Mouse (Mus musculus): ENCODE measurements around the gene Igfals.

Igfals gene

GRCm38 (mm10) chr17:24861785-24862184, 4.0 kb upstream of the Igfals start:
- DNase-seq (ENCODE audit: low read depth) = no peak

DNA sequence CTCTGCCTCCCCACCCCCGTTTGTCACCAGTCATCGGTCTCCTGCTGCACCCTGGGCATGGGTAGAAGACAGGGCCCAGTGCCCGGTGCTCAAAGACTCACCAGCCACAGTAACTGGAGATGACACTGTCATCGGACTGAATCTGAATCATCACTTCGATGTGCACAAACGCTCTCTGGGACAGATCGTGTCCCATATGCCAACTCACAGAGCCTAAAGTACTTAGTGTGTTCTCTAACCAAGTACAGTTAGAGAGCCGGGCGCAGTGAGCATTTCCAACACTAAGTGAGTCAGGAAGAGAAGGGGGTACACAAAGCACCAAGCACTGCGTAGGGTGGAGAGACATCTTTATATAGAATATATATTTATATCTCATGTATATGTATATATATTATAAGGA, 2.1 kb downstream of the Igfals start:
- no peak for DNase-seq (ENCODE audit: low read depth)

DNA sequence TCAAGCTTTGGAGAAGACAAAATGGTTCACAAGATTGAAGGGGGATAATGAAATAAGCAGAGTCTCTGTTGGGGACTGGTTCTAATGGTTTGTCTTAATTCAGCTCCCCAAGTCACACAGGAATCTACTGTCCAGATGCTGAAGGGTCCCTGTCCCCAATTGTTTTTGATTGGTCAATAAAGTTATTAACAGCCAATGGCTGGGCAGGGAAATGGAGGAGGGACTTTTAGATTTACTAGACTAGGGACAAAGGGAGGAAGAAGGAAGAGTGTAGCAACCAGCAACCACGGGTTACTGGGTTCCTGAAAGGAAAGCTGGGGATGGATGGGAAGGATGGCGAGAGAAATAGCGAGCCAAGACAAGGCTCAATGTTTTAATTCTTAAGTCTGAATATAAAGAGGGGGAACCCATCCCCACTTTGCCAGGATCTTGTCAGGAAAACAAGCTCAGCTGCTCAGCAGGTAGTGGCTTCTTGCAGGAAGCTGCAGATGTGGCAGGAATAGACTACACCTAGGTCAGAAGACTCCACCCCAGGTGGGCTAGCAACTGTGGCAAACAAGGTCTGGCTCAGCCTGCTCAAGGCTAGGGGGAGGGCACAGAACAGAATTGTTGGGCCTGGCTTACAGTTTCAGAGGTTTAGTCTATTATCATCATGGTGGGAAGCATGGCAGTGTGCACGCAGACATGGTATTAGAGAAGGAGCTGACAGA, 8.1 kb downstream of the Igfals start:
- DNase-seq (ENCODE audit: low read depth) = no peak

GRCm38 (mm10) chr17:24874405-24874745, 8.6 kb downstream of the Igfals start:
- no peak for DNase-seq (ENCODE audit: low read depth)

GRCm38 (mm10) chr17:24874989-24875388, 9.2 kb downstream of the Igfals start:
- no peak for DNase-seq (ENCODE audit: low read depth)

- DNase-seq (ENCODE audit: low read depth) = no peak
Measured at GRCm38 (mm10) chr17:24877336-24878116, 11.7 kb downstream of the Igfals start.

GRCm38 (mm10) chr17:24878117-24878397, 12.3 kb downstream of the Igfals start:
- DNase-seq (ENCODE audit: low read depth) = no peak

DNA sequence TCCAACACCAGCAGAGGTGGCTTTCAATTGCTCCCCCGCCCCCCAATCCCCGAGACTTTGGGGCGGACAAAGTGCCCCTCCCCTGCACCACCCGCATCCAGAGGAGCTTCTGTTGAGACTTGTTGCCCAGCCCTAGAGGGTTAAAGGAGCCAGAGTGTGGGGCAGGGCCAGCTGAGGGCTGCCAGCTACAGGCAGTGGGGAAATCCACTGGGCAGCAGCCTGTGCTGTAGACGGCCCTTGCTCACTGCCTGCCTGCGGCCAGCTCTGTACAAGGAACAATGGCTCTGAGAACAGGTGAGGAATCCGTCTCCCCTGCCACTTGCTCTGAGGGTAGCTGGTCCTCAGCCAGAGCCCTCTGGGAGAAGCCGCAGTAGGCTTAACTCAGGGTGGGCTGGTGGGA, 12.7 kb downstream of the Igfals start:
- DNase-seq (ENCODE audit: low read depth) = no peak

DNA sequence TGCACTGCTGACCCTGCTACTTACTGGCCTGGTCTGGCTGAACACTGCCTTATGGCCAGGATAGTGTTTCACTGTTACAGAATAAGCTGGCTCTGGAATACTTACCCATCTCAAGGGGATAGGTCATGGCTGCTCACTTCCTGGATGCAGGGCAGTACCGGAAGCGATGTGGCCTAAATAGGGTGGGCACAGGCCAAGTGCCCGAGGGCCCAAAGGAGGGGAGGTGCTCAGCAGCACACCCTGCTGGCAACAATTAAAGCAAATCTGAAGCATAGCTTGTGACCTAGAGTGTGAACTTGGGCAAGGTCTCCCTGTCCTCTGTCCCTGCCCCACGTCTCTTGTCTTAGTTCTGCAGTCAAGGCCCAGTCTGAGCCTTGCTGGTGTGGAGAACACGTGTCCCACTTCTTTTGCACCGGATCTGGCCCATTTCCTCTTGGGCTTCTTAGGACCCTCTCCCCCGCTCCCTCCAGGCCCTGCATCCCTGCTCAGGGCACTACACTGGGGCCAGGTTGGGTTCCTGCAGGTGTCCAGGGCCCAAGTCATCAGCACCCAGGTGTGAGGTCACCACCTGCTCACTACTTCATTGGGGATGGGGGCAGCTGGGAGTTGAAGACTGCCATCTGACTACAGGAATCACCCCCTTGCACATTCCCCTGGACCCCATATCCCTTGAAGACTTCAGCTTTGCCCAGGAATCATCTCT, 16.1 kb downstream of the Igfals start:
- DNase-seq (ENCODE audit: low read depth) = peak; percentile 53

- DNase-seq (ENCODE audit: low read depth) = no peak
Measured at GRCm38 (mm10) chr17:24884391-24884790, 18.6 kb downstream of the Igfals start.

GRCm38 (mm10) chr17:24885356-24886133, 19.7 kb downstream of the Igfals start:
- no peak for DNase-seq (ENCODE audit: low read depth)

DNA sequence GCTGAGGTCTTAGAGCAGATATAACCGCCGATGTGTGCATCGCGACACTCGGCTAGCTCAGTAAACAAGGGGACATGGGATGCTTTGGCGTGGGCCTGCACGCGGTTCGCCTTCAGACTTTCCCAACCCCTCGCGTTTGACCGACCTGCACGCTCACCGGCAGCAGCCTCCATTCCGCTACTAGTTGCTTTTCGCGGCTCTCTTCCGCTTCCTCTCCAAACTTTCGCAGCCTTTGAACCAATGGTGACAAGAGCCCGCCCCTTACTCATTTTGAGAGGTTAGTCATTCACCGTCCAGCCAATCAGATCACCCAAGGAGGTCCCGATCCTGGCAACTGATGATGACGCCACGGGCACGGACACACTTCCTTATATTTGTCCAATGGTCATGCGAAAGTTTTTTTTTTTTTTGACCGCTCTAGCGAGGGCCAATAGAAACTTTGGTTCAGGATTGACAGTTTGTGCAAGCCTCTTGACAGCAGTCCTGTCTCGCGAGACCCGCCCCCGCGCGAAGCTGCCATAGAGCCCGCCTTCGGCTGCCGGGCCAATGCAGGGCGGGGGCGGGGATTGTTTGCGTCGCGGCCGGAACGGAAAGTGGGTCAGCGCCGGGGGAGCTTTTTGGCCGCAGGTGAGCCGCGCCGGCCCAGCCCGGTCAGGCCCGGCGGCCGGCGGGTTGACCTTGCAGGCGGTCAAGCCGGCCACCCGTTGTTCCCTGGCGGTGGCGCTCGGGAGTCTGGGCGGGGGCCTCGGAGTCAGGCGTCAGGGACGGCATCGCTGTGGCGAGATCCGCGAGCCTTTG, 20.5 kb downstream of the Igfals start, which contains the start of the genes Nubp2 and Spsb3:
Nubp2 (minus strand) TSS at position 216 of the 798 bp plus-strand sequence.
Spsb3 (plus strand) TSS at position 510 of the 798 bp plus-strand sequence.
- peak; percentile 99 for DNase-seq (ENCODE audit: low read depth)

DNA sequence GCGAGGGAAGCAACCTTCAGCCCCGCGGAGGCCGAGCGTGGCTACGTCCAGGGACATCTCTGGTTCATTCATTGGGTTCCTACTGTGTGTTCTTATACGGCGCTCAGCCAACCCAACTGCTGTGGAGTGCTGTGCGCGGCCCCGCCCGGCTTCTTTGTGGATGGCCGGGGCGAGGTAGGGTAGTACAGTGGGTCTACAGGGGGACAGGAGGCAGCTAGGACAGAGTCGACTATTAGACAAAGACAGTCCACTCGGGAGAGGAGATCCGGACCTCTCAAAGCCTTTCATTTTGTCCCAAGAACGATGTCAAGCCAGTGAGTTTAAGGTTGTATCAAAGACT, 21.1 kb downstream of the Igfals start:
- no peak for DNase-seq (ENCODE audit: low read depth)

DNA sequence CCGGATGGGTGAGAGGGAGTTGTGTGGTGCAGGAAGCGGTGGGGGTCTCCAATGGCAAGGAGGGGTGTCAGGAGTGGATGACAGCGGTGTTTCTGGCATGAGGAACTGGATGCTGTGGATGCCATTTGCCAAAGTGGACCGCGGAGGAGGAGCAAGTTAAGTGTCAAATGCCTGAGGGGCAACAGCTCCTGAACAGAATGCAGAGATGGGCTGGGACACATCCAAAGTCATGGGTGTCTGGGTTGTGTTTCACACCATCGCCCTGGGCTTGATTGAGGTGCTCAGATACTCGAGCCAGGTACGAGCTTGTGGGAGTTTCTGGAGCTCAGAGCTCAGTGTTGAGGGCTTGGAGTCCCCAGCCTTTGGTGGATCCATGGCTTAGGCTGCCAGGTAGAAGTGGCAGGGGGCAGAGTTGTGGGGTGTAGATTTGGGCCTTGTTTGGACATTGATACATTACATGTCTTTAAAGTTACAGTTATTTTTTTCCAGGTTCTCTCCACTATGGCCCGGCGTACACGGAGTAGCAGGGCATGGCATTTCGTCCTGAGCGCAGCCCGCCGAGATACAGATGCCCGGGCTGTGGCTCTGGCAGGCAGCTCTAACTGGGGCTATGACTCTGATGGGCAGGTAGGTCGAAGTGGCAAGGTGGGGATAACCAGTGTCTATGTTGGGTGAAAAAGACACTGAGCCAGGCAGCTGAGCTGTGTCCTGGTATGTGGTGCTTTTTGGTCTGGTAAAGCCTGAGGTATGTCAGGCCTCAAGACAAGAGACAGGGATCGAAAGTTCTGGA, 21.7 kb downstream of the Igfals start:
- DNase-seq (ENCODE audit: low read depth) = peak; percentile 52

DNA sequence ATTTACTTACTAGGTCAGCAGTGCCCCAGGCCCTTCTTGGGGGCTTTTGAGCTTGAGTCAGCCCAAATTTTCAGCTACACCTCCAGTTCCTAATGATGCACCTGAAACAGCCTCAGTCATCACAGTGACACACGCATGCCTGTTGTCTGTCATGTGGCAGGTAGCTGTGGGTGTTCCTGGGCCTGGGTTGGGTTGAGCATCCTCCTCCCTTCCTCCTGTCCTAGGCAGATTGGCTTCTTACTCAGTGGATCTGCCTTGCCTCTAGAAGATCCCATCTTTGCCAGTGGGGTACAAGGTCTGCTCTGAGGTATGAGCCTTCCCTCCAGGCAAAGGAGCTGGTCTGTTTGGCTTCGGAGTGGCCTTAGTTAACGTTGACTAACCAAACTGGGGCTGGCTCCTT, 23.1 kb downstream of the Igfals start:
- DNase-seq (ENCODE audit: low read depth) = no peak

DNA sequence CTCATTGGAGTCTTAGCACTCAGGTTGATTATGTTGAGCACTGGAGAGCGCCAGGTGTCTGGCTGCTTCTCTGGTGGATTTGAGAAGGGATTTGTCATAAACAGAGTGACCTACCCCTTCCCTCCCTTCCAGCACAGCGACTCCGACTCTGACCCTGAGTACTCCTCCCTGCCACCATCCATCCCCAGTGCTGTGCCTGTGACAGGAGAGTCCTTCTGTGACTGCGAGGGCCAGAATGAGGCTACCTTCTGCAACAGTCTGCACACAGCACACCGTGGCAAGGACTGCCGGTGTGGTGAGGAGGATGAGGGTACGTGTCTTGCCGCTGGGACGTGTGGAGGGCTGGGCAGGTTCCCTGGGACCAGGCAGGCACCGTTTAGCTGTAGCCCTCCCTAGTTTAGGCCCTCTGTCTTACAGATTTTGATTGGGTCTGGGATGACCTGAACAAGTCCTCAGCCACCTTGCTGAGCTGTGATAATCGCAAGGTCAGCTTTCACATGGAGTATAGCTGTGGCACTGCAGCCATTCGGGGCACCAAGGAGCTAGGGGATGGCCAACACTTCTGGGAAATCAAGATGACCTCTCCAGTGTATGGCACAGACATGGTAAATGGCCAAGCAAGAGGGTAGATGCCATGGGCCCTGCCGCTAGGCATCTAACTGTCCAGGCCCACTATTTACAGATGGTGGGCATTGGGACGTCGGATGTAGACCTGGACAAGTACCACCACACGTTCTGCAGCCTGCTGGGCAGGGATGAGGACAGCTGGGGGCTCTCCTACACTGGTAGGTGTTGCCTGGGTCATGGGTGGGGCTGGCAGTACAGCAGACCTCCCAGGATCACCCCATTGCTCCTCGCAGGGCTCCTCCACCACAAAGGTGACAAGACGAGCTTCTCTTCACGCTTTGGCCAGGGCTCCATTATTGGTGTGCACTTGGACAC, 24.6 kb downstream of the Igfals start:
- no peak for DNase-seq (ENCODE audit: low read depth)

DNA sequence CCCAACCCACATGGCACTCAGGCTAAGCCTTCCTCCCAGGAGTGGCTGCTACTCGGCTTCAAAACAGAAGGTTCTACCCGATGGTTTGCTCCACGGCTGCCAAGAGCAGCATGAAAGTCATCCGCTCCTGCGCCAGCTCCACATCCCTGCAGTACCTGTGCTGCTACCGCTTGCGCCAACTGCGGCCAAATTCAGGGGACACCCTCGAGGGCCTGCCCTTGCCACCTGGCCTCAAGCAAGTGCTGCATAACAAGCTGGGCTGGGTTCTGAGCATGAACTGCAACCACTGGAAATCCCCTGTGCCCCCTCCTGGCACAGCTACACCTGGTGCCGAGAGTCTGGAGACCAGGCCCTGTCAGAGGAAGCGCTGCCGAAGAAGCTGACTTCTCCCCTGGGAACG, 25.5 kb downstream of the Igfals start:
- DNase-seq (ENCODE audit: low read depth) = no peak

GRCm38 (mm10) chr17:24892785-24893184, 27.0 kb downstream of the Igfals start:
- DNase-seq (ENCODE audit: low read depth) = no peak

GRCm38 (mm10) chr17:24893276-24893675, 27.5 kb downstream of the Igfals start:
- no peak for DNase-seq (ENCODE audit: low read depth)

All from induced T-regulatory cell, adult 2 months (primary cell).